Mouse (Mus musculus) liver, adult 2 months (tissue): ENCODE measurements at regions not wholly inside any gene's neighbourhood (a gene's known extent, or its start where the extent isn't known, plus 50 kb on each side); places are given as distances from the start of the nearest gene placed in this dataset.

Source experiments
- DNase-seq: peaks from one replicate; pipeline ENCODE4 v3.0.0-alpha.2; 2011; ENCODE audit warnings: low read depth, low spot score; ENCODE audit errors: extremely low read depth
- H3K27ac ChIP-seq: fragments of 200-500 bp; replicated peaks from 2 replicates; pipeline ENCODE4 v1.5.1; 2012; ENCODE audit warnings: low read depth, mild to moderate bottlenecking, control low read depth, inconsistent platforms, low read length; ENCODE audit not compliant: insufficient read depth
- H3K27me3 ChIP-seq: fragments of 200-500 bp; 2 replicates; pipeline ENCODE4 v1.6.1; 2012; ENCODE audit warnings: mild to moderate bottlenecking, moderate library complexity, low read length, inconsistent platforms; ENCODE audit not compliant: control insufficient read depth, insufficient read depth
- H3K36me3 ChIP-seq: fragments of 200-500 bp; 2 replicates; pipeline ENCODE4 v1.6.1; 2012; ENCODE audit warnings: low read length, inconsistent platforms; ENCODE audit not compliant: control insufficient read depth, insufficient read depth
- H3K4me1 ChIP-seq: fragments of 200-500 bp; 2 replicates; pipeline ENCODE4 v1.6.1; 2011; ENCODE audit warnings: low read length; ENCODE audit not compliant: control insufficient read depth, insufficient read depth
- H3K4me3 ChIP-seq: fragments of 200-500 bp; 2 replicates; pipeline ENCODE4 v1.5.1; 2011; ENCODE audit warnings: low read depth, mild to moderate bottlenecking, control low read depth, low read length, moderate library complexity; ENCODE audit not compliant: insufficient read depth
- H3K79me2 ChIP-seq: fragments of 200-500 bp; 2 replicates; pipeline ENCODE4 v1.6.1; 2012; ENCODE audit warnings: inconsistent platforms, mild to moderate bottlenecking, low read length, moderate library complexity; ENCODE audit not compliant: control insufficient read depth, insufficient read depth
- H3K9ac ChIP-seq: fragments of 200-500 bp; 2 replicates; pipeline ENCODE4 v1.6.1; 2012; ENCODE audit warnings: low read depth, mild to moderate bottlenecking, control low read depth, inconsistent platforms, low read length
- CTCF ChIP-seq: fragments of 200-500 bp; IDR thresholded peaks from 2 replicates; pipeline ENCODE4 v1.5.1; 2011; ENCODE audit warnings: low read depth, low read length, control low read depth
- POLR2A ChIP-seq: fragments of 200-500 bp; IDR thresholded peaks from 2 replicates; pipeline ENCODE4 v1.6.1; 2011; ENCODE audit warnings: low read length, control low read depth; ENCODE audit not compliant: insufficient read depth; ENCODE audit errors: extremely low read depth
- WGBS: fragments of 180-500 bp; shearing (Covaris S2); methylation state at CpG from one replicate; pipeline ENCODE4 v1.1.7; 2018; 5-methylcytosine and 5-hydroxymethylcytosine counted together

DNA sequence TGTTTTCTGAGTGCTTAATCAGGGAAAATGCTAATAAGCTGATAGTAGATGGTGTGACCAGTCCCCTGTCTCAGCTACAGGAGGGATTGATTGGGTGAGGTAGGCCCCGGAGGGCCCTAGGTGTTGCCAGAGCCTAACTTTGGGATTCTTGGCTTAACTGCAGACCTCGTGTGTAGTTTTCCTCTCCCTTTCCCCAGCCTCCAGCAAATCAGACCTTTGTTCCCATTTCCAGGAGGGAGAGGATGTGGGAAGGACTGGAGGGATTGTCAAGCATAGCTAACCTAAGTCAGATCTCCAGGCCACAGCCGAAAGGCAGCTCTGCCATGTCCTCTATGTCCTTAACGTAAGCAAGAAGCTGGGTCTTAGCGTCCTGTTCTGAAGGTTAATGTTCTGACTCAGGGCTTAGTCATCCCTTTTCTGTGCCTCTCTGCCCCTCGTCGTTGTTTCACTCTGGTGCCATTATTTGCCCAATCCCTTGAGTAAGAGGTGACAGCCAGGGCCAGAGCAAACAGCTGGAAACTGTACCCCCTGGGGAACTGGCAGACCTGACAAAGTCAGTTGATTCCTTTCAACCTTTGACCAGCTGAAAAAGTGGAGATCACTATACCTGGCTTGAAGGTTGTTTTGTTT is 83.2 kb upstream of the Sipa1l1 start:
- H3K9ac ChIP-seq: no peak overlapping the region
- no peaks in the 10 kb centered on the region for H3K36me3 ChIP-seq
- peak; percentile 98 for DNase-seq
- no peaks in the 10 kb centered on the region for H3K79me2 ChIP-seq
- peaks cover 9% of the 10 kb centered on the region for H3K4me1 ChIP-seq
- peak overlapping the region; percentile 95 for H3K27ac ChIP-seq
- H3K4me3 ChIP-seq: no peak overlapping the region
- TF ChIP-seq POLR2A: no peak
- no peak for TF ChIP-seq CTCF
- no peaks in the 10 kb centered on the region for H3K27me3 ChIP-seq
- 17% methylated on average over 7 of the region's 7 CpGs for WGBS

DNA sequence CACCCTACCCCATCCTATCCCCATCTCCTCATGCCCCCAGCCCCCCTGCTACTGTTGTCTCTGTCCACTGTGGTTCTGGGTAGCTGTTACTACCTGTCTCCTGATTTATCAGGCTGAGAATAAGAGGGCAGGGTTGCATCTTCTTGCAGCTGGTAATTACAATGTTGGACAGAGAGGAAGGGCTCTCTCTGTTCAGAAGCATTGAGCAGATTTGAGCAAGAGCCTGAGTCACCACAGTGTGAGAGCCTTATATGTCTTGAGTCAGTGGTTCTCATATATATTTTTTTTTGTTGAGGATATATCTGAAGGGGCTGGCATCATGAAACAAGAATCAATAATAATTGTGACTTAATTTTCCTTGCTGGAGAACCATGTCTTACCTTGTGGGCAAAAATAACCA is 82.7 kb upstream of the Sipa1l1 start:
- Histone ChIP-seq H3K27me3 (no peaks in the 10 kb centered on the region), H3K36me3 (no peaks in the 10 kb centered on the region), H3K27ac (peak overlapping the region; percentile 64), H3K79me2 (no peaks in the 10 kb centered on the region), H3K4me1 (peaks cover 9% of the 10 kb centered on the region), H3K9ac (no peak overlapping the region), H3K4me3 (no peak overlapping the region)
- no peak for DNase-seq
- no peak for TF ChIP-seq CTCF

DNA sequence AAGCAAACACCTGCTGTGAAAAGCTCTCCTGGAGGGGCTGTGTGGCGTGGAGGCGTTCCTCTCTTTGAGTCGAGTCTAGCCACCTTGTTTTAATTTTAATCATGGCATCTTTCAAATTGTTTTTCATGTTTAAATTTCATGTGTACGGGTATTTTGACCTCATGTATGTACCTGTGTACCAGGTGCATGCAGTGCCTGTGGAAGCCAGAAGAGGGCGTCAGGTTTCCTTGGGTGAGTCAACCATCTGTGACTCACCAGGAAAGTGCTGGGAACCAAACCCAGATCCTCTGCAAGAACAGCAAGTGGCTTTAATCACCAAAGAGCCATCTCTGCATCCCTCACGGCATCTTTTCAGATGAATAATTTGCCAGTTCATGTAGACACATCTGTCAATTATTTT is 79.8 kb upstream of the Sipa1l1 start:
- Histone ChIP-seq H3K79me2 (no peaks in the 10 kb centered on the region), H3K36me3 (no peaks in the 10 kb centered on the region), H3K27me3 (no peaks in the 10 kb centered on the region), H3K9ac (no peak overlapping the region), H3K4me1 (peaks cover 9% of the 10 kb centered on the region), H3K4me3 (no peak overlapping the region), H3K27ac (no peak overlapping the region)
- no peak for DNase-seq
- WGBS: 94% methylated on average over 6 of the region's 6 CpGs
- TF ChIP-seq CTCF: peak; percentile 24; the same call in 1 of the 2 replicates
- TF ChIP-seq POLR2A: no peak

DNA sequence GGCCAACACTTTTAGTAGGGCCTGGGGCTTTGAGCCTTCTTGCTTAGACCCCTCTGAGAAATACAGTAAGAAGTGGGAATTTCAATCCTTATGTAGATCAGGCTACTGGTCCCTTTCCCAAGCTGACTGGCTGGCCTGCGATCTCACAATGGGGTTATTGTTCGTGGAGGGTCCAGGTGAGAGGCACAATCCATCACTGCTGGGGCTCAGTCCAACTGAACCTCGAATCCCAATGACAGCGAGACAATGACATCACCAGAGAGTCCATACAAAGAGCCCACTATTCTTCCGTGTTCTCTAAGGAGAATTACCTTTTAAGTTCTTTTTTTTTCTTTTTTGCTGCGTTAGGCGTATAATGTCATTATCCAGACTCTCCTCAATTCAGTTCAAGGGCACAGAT is 75.8 kb upstream of the Sipa1l1 start:
- H3K79me2 ChIP-seq: no peaks in the 10 kb centered on the region
- TF ChIP-seq CTCF: no peak
- TF ChIP-seq POLR2A: no peak
- no peaks in the 10 kb centered on the region for H3K27me3 ChIP-seq
- H3K4me3 ChIP-seq: no peak overlapping the region
- WGBS: 87% methylated on average over 7 of the region's 7 CpGs
- H3K36me3 ChIP-seq: no peaks in the 10 kb centered on the region
- no peak for DNase-seq
- H3K9ac ChIP-seq: no peak overlapping the region
- no peaks in the 10 kb centered on the region for H3K4me1 ChIP-seq
- H3K27ac ChIP-seq: no peak overlapping the region

GRCm38 (mm10) chr12:82095396-82095795 is 73.7 kb upstream of the Sipa1l1 start:
- no peak for TF ChIP-seq CTCF
- TF ChIP-seq POLR2A: no peak
- no peak overlapping the region for H3K9ac ChIP-seq
- no peak overlapping the region for H3K4me3 ChIP-seq
- H3K4me1 ChIP-seq: no peaks in the 10 kb centered on the region
- no peaks in the 10 kb centered on the region for H3K27me3 ChIP-seq
- H3K27ac ChIP-seq: no peak overlapping the region
- no peaks in the 10 kb centered on the region for H3K79me2 ChIP-seq
- no peak for DNase-seq
- 91% methylated on average over 1 of the region's 1 CpGs for WGBS
- no peaks in the 10 kb centered on the region for H3K36me3 ChIP-seq

DNA sequence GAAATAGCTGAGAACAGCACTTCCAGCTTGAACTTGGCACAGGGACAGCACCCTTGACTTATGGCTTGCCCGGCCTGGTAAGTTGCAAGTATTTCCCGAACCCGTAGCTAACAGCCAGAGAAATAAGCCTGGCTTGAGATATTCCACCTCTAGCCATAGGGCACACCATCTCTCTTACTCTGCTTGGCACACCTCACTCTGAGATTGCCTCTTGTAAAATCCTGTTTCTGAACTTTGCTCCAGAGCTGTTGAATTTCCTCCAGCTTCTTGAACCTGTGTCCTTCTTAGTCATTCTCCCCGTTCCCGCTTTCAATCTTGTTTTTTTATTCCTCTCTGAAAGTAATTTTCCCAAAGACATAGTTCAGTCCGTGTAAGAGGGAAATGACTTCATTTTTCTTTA is 72.0 kb upstream of the Sipa1l1 start:
- DNase-seq: peak; percentile 25
- Histone ChIP-seq H3K27ac (no peak overlapping the region), H3K9ac (no peak overlapping the region), H3K27me3 (no peaks in the 10 kb centered on the region), H3K4me1 (no peaks in the 10 kb centered on the region), H3K36me3 (no peaks in the 10 kb centered on the region), H3K4me3 (no peak overlapping the region), H3K79me2 (no peaks in the 10 kb centered on the region)
- 79% methylated on average over 6 of the region's 6 CpGs for WGBS
- TF ChIP-seq POLR2A (no peak), CTCF (no peak)
